Mouse (Mus musculus) neural tube, embryonic 14.5 days (tissue): Measurements from ENCODE around the gene Sgpp1. TPM values are rescaled to one million over a fixed set of nuclear protein-coding genes. Genes with fewer than 3 reads are reported as not detected.
"Not testable (repeated sequence)": the region's sequence is repeated elsewhere in the genome, so short reads cannot be mapped to it uniquely, and the experiment has no call there.

Experiments used
- ATAC-seq: fragments of 200-750 bp; cut with Nextera tagmentation; 2 replicates; pipeline ENCODE4 v1.8.0; 2017; ENCODE audit warnings: low read depth, mild to moderate bottlenecking, moderate TSS enrichment, moderate library complexity
- H3K27ac ChIP-seq: fragments of 300-500 bp; sonication (generic); 2 replicates; pipeline ENCODE4 v1.5.1; 2014; ENCODE audit warnings: low read depth, mild to moderate bottlenecking, control low read depth, low read length, moderate library complexity, mixed read lengths
- H3K27me3 ChIP-seq: fragments of 300-500 bp; sonication (generic); 2 replicates; pipeline ENCODE4 v1.6.1; 2014; ENCODE audit warnings: low read length; ENCODE audit not compliant: control insufficient read depth, insufficient read depth
- H3K36me3 ChIP-seq: fragments of 300-500 bp; sonication (generic); 2 replicates; pipeline ENCODE4 v1.6.1; 2014; ENCODE audit warnings: low read length, mixed read lengths; ENCODE audit not compliant: control insufficient read depth, insufficient read depth
- H3K4me1 ChIP-seq: fragments of 300-500 bp; sonication (generic); 2 replicates; pipeline ENCODE4 v1.6.1; 2014; ENCODE audit warnings: low read length; ENCODE audit not compliant: control insufficient read depth, insufficient read depth
- H3K4me2 ChIP-seq: fragments of 300-500 bp; sonication (generic); 2 replicates; pipeline ENCODE4 v1.6.1; 2014; ENCODE audit warnings: mild to moderate bottlenecking, low read depth, low read length, control low read depth
- H3K4me3 ChIP-seq: fragments of 300-500 bp; sonication (generic); 2 replicates; pipeline ENCODE4 v1.5.1; 2014; ENCODE audit warnings: low read depth, low read length, control low read depth, mixed read lengths
- H3K9ac ChIP-seq: fragments of 300-500 bp; sonication (generic); replicated peaks from 2 replicates; pipeline ENCODE4 v1.6.1; 2014; ENCODE audit warnings: low read depth, mild to moderate bottlenecking, control low read depth, low read length, mixed read lengths
- H3K9me3 ChIP-seq: fragments of 300-500 bp; sonication (generic); 2 replicates; pipeline ENCODE4 v1.6.1; 2016; ENCODE audit warnings: low read length; ENCODE audit not compliant: control insufficient read depth
- WGBS: fragments of 180-500 bp; shearing (Covaris S2); extraction: QIAGEN DNeasy Blood & Tissue Kit; methylation state at CpG from one replicate; pipeline ENCODE4 v1.1.7; 2014; 5-methylcytosine and 5-hydroxymethylcytosine counted together
- polyA plus RNA-seq: library from polyadenylated mRNA; unstranded; fragments of >200 nt; fragmentation: Nextera tagmentation; extraction: Ambion mirVana; gene quantifications from 2 replicates; pipeline ENCODE4 v1.2.1, GENCODE M21; 2014

The Sgpp1 gene
- polyA plus RNA-seq, 1 experiment from 2014 or later: 14.1 TPM

GRCm38 (mm10) chr12:75726349-75726861 lies 9.1 kb downstream of the Sgpp1 start:
- no peaks in the 10 kb centered on the region for H3K27me3 ChIP-seq
- H3K9ac ChIP-seq: no peak overlapping the region
- no peak overlapping the region for H3K27ac ChIP-seq
- no peak overlapping the region for H3K4me3 ChIP-seq
- H3K9me3 ChIP-seq: no peaks in the 10 kb centered on the region
- no peaks in the 10 kb centered on the region for H3K4me1 ChIP-seq
- H3K4me2 ChIP-seq: no peak overlapping the region
- no peak for ATAC-seq
- H3K36me3 ChIP-seq: no peaks in the 10 kb centered on the region
- WGBS: 72% methylated on average over 8 of the region's 8 CpGs

GRCm38 (mm10) chr12:75724621-75725324 lies 10.8 kb downstream of the Sgpp1 start:
- Histone ChIP-seq H3K27ac (no peak overlapping the region), H3K27me3 (no peaks in the 10 kb centered on the region), H3K9ac (no peak overlapping the region), H3K4me2 (no peak overlapping the region), H3K4me1 (no peaks in the 10 kb centered on the region), H3K9me3 (no peaks in the 10 kb centered on the region), H3K4me3 (no peak overlapping the region), H3K36me3 (no peaks in the 10 kb centered on the region)
- no peak for ATAC-seq
- 88% methylated on average over 14 of the region's 14 CpGs for WGBS

GRCm38 (mm10) chr12:75723839-75724463 lies 11.6 kb downstream of the Sgpp1 start:
- Histone ChIP-seq H3K4me2 (no peak overlapping the region), H3K9ac (no peak overlapping the region), H3K27ac (no peak overlapping the region), H3K9me3 (no peaks in the 10 kb centered on the region), H3K27me3 (no peaks in the 10 kb centered on the region), H3K36me3 (no peaks in the 10 kb centered on the region), H3K4me1 (no peaks in the 10 kb centered on the region), H3K4me3 (no peak overlapping the region)
- WGBS: 88% methylated on average over 11 of the region's 11 CpGs
- ATAC-seq: no peak

- no peaks in the 10 kb centered on the region for H3K27me3 ChIP-seq
- no peak overlapping the region for H3K9ac ChIP-seq
- no peaks in the 10 kb centered on the region for H3K4me1 ChIP-seq
- no peak overlapping the region for H3K4me3 ChIP-seq
- no peaks in the 10 kb centered on the region for H3K9me3 ChIP-seq
- no peak overlapping the region for H3K4me2 ChIP-seq
- no peaks in the 10 kb centered on the region for H3K36me3 ChIP-seq
- no peak for ATAC-seq
- H3K27ac ChIP-seq: no peak overlapping the region
- WGBS: 13% methylated on average over 4 of the region's 4 CpGs
Measured at GRCm38 (mm10) chr12:75721941-75722340, 13.6 kb downstream of the Sgpp1 start.

GRCm38 (mm10) chr12:75721006-75721405 lies 14.5 kb downstream of the Sgpp1 start:
- H3K27me3 ChIP-seq: no peaks in the 10 kb centered on the region
- ATAC-seq: no peak
- 78% methylated on average over 9 of the region's 9 CpGs for WGBS

GRCm38 (mm10) chr12:75713596-75713995 lies 21.9 kb downstream of the Sgpp1 start:
- 91% methylated on average over 9 of the region's 9 CpGs for WGBS
- H3K4me1 ChIP-seq: no peaks in the 10 kb centered on the region

More at GRCm38 (mm10) chr12:75721006-75721405, 14.5 kb downstream of the Sgpp1 start:
- H3K4me3 ChIP-seq: no peak overlapping the region
- H3K9me3 ChIP-seq: no peaks in the 10 kb centered on the region
- no peaks in the 10 kb centered on the region for H3K36me3 ChIP-seq
- H3K4me2 ChIP-seq: no peak overlapping the region
- no peak overlapping the region for H3K27ac ChIP-seq
- no peaks in the 10 kb centered on the region for H3K4me1 ChIP-seq
- no peak overlapping the region for H3K9ac ChIP-seq

GRCm38 (mm10) chr12:75712905-75713304 lies 22.6 kb downstream of the Sgpp1 start:
- not testable (repeated sequence) for H3K27ac ChIP-seq, H3K9ac ChIP-seq, H3K9me3 ChIP-seq, ATAC-seq, H3K36me3 ChIP-seq, H3K4me1 ChIP-seq, H3K4me3 ChIP-seq, H3K4me2 ChIP-seq, H3K27me3 ChIP-seq
- WGBS: 91% methylated on average over 7 of the region's 7 CpGs

More at GRCm38 (mm10) chr12:75713596-75713995, 21.9 kb downstream of the Sgpp1 start:
- no peak overlapping the region for H3K4me2 ChIP-seq
- H3K4me3 ChIP-seq: no peak overlapping the region
- no peaks in the 10 kb centered on the region for H3K9me3 ChIP-seq
- no peaks in the 10 kb centered on the region for H3K27me3 ChIP-seq
- ATAC-seq: no peak
- H3K27ac ChIP-seq: no peak overlapping the region
- no peaks in the 10 kb centered on the region for H3K36me3 ChIP-seq
- H3K9ac ChIP-seq: no peak overlapping the region

- Histone ChIP-seq H3K4me1 (no peaks in the 10 kb centered on the region), H3K4me2 (no peak overlapping the region), H3K36me3 (no peaks in the 10 kb centered on the region), H3K27ac (no peak overlapping the region), H3K27me3 (no peaks in the 10 kb centered on the region), H3K9me3 (no peaks in the 10 kb centered on the region), H3K4me3 (no peak overlapping the region), H3K9ac (no peak overlapping the region)
- WGBS: 91% methylated on average over 9 of the region's 9 CpGs
- no peak for ATAC-seq
Measured at GRCm38 (mm10) chr12:75710596-75711376, 24.7 kb downstream of the Sgpp1 start.

GRCm38 (mm10) chr12:75709506-75709905 lies 26.0 kb downstream of the Sgpp1 start:
- no peak overlapping the region for H3K27ac ChIP-seq
- no peak for ATAC-seq
- no peak overlapping the region for H3K9ac ChIP-seq
- no peak overlapping the region for H3K4me3 ChIP-seq
- no peaks in the 10 kb centered on the region for H3K4me1 ChIP-seq
- H3K36me3 ChIP-seq: no peaks in the 10 kb centered on the region
- H3K4me2 ChIP-seq: no peak overlapping the region
- H3K27me3 ChIP-seq: no peaks in the 10 kb centered on the region
- WGBS: 94% methylated on average over 2 of the region's 2 CpGs
- no peaks in the 10 kb centered on the region for H3K9me3 ChIP-seq
